Mouse (Mus musculus): ENCODE results near the gene Glb1l2.

Gene Glb1l2

DNA sequence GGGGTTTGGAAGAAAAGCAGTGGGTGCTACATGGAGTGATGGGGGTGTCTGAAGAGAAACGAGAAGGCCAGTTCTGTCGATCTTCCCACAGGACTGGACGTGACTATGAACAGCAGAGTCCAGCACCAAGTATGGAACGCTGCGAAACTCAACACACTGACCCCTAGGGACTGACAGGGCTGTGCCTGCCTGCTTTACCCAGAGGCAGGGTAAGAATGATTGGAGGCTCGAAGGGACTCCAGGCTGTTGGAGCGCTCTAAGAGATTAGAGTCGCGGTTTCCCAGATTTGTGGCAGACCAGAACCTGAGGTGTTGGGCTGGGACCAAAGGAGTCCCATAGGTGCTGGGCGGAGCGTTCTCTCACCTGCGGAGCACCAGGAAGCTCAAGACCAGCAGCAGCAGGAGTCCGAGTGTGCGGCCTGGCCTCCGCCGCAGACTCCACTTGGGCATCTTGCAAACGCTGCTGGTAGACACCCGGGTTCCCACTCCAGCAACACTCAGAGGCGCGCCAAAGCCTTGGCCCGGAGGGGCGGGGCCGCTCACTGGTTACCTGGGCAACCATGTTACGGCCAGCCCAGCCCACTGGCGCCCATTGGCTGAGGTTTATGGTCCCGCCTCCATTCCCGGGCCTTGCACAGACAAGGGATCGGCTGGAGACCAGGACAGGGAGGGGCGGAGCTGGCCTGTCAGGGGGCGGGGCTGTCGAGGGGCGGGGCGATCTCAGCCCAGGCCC is at the start of gene Glb1l2:
Gene Glb1l2 (minus strand): TSS at position 534 of the 732 bp plus-strand sequence.
- DNase-seq (ENCODE audit: low spot score in 2 of 2), result peak; percentile 69 to 86

DNA sequence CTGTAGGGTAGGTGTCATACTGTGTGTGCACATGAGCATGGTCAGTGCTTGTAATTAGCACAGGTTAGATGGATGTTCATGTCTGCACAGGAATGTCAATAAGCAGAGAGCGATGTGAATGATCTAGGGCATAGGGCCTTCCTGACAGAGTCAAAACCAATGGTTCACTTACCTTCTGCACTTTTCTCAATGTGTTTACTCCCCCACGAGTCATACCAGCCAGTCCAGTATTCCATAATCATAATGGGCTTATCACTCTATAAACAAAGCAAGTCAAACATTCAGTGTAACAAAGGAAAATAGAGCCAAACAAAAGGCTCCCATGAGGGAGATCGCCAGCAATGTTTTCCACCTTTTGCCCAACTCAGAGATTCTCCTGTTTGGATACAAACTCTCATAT is 24.8 kb upstream of the Glb1l2 start:
- DNase-seq (ENCODE audit: low spot score in 2 of 2), result no peak

DNA sequence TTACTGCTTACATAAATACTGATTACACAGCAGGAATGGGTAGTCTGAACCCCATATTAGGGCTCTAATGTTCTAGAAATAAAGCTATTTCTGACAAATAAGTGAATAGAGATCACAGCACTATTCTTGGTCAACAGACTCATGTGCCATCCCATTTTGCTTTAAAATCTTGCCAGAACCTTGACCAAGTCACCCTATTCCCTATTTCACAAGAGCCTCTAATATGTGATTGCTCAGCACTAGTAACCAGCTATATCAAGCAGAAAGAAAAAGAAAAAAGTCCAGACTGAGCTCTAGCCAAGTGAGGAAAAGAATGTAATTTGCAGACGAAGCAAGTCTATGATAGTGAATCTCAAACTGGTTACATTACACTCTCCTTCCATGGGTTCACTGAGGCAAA is 13.7 kb upstream of the Glb1l2 start:
- DNase-seq (ENCODE audit: low spot score in 2 of 2), result no peak

DNA sequence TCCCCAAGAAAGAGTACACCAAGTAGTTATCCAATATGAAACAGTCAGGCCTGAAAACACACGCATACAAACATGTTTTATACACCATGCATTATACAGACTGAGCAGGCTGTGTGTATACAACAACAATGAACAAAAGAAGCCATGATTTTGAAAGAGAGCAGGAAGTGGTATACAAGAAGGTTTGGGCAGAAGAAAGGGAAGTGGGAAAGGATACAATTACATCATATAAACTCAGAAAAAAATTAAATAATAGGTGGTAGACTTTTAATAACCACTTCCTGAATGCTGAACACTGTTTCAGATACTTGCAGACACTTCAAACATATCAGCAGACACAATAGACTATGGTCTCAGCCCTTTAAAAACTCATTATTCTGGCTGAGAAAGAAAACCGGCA is 2.5 kb upstream of the Glb1l2 start:
- no peak for DNase-seq (ENCODE audit: low spot score in 2 of 2)

DNA sequence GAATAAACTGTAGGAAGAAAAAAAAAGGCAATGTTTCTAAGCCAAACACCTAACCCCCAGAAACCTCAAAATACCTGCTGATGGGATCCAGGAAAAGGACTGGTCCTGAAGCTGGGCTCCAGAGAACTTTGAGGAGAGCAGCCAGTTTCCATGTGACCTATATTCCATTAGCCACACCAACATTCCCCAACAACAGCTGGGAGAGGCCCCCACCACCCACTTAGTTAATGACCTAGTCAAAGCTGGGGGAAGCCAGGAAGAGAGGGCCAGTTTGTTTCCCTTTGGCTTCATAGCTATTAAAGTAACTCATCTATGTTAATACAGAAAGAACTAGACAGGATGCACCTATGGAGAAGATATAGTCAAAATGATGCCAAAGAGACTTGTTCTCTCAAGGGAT is 1.9 kb downstream of the Glb1l2 start:
- no peak for DNase-seq (ENCODE audit: low spot score in 2 of 2)

DNA sequence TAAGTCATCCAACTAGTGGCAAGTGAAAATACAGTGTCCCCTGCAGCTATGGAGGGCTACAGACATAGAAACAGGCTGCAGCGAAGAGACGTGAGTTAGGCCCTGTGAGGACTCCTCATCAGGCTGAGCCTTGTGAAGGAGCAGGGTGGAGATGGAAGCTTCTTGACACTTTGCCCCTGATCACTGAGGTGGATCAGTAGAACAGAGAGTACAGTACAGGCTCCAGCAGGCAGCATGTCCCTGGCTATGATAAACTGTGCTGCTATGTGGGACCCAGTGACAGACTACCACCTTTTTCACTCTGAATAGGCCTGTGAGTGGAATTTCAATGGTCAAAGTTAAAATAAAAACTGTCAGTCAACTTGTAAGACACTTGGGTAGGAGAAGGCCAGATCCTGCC is 5.9 kb downstream of the Glb1l2 start:
- DNase-seq (ENCODE audit: low spot score in 2 of 2), result no peak

DNA sequence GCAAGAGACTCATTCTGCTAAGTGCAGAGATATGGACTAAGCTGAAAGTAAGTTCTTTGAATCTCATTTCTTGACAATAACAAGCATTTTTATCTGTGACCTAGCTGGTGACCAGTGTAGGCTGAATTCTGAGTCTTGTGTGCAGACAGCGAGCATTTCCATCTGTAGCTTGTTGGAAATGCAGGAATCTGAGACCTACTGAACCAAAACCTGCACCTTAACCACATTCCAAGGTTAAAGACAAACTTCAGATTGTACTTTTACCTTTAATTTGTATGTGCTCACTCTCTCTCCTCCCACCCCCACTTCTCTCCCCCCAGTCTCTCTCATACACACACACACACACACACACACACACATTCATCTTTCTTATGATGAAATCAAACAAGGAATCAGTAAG is 7.5 kb downstream of the Glb1l2 start:
- DNase-seq (ENCODE audit: low spot score in 2 of 2), result no peak

DNA sequence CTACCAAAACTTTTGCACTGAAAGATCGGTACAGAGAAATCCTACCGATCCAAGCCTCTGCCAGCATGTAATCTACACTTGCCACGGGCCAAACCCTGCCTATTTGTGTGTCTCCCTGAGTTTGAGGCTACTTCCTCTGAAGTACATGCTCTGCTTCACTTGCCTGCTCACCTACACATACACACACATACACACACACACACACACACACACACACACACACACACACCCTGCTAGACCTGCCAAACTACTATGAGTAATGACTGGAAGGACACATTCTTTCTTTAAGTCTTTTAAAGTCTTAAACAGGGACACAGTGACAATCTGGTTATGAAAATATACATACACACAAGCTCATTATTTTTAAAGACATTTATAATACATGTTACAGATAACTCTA is 8.1 kb downstream of the Glb1l2 start:
- no peak for DNase-seq (ENCODE audit: low spot score in 2 of 2)

DNA sequence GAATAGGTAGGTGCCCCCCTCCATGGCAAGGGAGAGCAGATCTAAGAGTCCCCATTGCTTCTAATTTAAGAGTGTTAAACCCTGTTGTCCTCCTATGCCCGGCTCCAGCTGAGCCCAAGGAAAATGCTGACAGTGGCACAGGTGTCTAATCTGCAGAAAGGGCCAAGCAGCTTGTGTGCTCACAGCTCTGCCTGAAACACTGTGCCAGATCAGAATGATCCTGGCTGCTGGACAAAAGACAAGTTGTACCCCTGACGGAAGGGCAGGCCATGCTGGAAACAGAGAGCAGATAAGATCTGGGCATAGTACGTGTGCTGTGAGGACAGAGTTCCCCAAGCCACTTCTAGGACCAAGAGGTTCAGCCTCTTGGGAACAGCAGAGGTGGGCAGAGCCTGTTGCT is 13.4 kb downstream of the Glb1l2 start:
- DNase-seq (ENCODE audit: low spot score in 2 of 2), result no peak

DNA sequence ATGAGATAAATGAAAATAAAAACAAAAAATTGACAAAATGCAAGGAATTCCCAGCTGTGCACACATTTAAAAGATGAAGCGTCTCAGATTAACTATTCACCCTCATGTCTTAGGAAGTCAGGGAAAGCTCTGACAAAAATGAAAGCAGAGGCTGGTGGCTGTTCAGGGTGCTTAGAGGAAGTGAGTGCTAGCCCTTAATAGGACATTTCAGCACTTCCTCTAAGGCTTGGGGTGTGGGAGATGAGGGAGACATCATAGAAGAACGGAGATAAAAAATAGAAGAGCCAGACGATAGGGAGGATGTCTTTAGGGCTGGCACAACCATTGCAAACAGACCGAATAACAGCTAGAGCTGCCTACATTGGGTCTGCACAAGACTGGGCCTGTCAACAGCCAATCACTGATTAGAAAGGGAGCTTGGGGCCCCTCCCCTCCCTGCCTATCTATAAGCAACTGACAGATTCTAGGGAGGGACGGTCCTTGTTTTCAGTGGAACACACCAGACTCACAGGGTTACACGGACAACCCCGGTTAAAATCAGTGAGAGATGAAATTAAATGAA is 22.8 kb downstream of the Glb1l2 start:
- no peak for DNase-seq (ENCODE audit: low spot score in 2 of 2)

DNA sequence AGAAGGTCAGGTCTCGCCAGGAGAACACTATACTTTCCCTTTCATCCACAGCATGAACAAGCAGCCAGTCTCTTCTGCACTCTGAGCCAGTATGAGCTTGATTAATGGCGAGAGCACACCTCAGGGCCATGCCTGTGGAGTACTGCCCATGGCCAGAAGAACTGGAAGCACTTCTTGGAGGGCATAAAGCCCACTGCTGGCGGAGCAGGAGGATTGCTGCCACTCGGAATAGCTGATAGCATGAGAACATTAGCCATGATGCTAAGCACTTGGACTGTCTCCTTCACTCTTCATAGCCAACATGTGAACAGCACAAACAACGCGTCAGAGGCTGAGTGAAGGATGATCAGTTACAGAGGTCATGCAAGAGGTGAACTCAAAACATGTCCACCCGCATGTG is 27.8 kb downstream of the Glb1l2 start:
- no peak for DNase-seq (ENCODE audit: low spot score in 2 of 2)

DNA sequence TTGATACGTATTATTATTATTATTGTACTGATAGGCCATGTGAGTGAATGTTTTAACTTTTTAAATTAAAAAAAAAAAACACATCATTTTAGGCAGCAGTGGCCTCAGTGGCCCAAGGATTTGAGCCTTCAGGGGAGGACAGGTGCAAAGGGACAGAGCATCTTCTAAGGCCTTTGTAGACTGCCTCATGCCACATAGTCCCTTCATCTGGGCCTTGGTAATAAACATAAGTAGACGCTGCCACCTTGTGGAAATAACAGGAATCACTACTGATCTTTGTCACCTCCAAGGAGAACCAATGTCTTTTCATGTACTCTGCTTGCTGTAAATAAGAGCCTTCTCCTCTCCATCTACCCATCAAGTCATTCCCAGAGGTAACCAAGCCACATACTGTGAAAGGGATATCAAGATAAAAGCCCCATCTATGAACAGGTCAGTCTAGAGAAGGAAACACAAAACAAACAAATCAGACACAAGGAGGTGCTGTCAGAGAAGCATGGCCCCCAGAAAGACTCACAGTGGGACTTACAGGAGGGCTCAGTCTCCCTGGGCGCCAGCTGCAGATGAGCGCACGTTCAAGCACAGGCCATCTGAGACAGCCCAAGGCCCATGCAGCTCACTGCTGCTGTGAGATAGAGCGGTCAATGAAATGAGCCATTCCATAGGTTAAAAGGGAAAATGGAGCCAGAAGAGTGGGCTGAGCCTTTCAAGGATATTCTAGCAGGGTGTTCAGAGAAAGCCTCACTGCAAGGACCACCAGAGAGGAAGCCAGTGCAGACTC is 30.0 kb downstream of the Glb1l2 start:
- peak; percentile 42 to 82 for DNase-seq (ENCODE audit: low spot score in 2 of 2)

DNA sequence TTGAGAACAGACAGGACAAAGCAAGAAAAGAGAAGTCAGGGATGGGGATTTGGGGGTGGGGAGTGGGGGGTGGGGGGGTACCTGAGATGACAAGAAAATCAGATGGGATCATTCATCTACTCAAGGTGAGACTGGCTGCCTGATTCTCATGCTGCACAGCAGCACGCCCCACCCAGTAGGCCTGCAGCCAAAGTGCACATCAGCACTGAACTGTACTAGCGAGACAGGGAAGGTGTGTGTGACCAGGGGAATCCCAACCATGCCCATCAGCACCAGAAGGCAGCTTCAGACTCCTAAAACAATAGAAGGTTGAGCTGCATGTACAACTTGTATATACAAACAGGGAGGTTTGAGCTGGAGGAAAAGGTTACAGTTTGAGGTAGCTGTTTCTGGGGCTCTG is 30.6 kb downstream of the Glb1l2 start:
- DNase-seq (ENCODE audit: low spot score in 2 of 2), result no peak

DNA sequence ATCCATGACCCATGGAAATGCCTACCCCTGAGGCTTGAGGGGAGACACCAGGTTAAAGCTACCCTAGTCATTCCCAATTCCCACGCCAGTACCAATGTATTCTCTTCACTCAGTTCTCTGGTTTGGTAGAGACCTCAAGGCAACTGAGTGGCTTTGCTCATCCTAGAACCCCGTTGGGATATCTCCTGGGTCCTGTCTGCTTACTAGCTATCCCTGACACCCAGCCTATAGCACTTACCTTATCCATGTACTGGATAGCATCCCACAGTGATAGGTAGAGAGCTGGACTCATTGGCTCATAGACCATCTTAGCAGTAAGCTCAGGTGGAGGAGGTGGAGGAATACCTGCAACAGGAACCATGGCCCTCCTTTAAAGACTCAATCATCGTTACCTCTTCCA is 38.1 kb downstream of the Glb1l2 start:
- DNase-seq (ENCODE audit: low spot score in 2 of 2), result no peak

DNA sequence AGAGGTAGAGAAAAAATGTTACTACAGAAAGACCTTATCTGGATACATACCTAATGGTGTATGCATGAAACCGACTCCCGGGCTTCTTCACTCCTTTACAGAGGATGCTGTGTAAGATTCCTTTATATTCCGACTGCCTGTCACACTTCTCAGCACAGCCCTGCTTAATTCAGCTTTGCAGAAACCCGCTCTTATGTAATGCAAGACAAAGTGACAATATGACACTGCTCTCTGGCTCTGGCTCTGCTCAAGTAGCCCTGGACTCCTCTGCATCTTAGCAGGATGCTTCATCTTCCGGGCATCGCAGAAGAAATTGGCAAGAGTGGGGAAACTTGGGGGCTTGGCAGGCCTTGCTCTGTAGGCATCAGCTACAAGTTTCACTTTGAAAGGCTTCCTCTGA is 43.8 kb downstream of the Glb1l2 start:
- no peak for DNase-seq (ENCODE audit: low spot score in 2 of 2)

DNA sequence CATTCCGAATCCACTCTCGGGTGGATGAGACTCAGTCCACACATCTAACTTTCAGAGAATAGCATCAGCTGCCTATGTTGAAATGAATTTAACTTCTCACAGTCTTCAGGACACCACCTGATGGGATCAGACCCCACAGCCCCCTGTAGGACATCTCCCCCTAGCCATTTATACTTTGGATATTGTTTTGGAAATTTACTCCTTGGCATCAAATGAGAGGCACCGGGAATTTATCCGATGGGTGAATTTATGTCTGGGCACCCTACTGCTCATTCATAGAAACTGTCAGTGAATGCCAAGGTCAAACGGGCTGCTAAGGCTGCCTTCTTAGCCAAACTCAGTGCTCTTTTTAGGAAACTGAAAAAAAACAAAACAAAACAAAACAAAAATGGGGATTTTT is 45.7 kb downstream of the Glb1l2 start:
- no peak for DNase-seq (ENCODE audit: low spot score in 2 of 2)

DNA sequence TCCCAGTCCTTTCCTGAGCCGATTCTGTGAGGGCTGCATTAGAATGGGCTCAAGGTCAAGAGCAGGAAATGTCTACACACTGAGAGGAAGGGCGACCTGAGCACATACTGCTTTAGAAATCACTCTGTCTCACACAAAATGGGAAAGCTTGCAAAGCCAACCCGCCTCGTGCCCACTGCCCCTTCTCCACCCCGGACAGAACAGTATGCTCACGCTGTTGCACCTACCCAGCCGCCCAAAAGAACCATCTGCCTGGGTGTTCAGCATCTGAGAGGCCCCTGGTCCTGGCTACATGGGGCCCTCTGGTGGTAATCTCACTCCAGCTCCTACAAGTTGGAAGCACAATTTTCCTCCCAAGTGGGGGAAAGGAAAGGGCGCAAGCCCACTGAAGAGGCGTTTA is 46.2 kb downstream of the Glb1l2 start:
- DNase-seq (ENCODE audit: low spot score in 2 of 2), result peak; percentile 68 to 75

DNA sequence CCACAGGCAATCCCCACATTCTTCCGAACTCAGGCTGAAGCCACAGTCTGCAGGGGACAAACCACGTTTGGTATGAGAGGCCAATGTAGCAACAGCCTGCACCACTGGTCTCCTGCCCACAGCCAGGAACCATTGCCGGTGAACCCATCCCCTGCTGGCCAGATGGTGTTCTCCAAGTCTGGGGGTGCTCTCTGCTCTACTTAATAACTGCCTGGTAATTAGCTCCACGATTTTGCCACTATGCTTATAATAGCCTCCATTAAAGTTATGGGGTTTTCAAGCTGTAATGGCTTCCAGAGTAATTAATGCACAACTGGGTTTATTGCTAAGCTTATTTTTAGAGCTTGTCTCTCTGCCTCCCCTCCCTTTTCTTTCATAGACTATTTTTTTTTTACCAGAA is 57.4 kb downstream of the Glb1l2 start:
- DNase-seq (ENCODE audit: low spot score in 2 of 2), result no peak

DNA sequence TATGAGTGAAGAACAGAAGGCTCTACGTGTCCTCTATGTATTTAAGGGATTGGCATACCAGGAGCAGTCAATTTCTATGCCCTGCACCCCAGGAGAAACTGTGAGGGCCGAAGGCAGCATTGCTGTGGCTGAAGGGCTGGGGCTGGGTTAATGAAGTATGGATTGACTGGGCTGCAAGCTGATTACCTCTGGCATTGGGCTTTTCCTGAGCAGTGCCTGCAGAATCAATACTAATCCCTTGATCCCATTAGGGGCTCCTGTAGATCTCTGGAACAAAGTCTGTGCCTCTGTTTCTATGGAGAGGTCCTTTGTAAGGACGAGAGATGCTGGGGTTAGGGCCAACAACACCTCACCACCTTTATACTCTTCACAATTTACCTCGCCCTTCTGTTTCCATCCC is 59.1 kb downstream of the Glb1l2 start:
- no peak for DNase-seq (ENCODE audit: low spot score in 2 of 2)

DNA sequence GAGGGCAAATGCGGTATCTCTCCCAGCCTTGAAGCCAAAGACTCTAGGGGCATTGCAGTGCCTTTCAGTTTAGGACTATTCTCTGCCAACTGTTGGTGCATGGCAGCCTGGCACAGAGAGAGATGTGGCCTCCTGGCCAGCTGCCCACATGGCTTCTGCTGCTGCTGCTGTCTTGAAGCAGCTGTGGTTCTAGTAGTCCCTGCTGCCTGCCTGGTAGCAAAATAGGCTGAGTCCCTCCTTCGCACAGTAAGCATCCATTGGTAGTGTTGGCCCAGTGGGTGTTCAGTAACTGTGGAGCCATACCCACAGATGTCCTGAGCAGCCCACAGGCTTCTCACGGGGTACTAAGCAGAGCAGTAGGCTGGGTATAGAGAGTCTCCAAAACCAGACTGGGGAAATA is 63.5 kb downstream of the Glb1l2 start:
- peak in 1 of 2 experiments; percentile 79 for DNase-seq (ENCODE audit: low spot score in 2 of 2)

DNA sequence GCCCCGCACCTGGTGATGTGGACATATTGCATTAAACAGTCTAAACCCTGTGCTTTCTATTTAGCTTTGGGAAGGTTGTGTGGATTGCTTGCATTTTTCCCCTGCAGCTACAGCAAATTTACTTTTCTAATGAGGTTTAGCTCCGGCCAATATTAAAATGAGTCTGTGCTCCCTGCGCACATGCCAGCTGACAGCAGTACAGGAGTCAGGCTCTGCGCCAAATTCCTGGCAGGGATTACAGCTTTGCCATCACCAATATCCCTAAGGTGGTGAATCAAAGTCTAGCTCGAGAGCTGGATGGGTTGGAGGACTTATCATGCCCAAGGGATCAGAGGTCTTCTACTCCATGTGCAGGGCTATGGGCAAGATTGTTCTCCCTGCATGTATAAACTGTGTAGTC is 69.2 kb downstream of the Glb1l2 start:
- no peak for DNase-seq (ENCODE audit: low spot score in 2 of 2)

DNA sequence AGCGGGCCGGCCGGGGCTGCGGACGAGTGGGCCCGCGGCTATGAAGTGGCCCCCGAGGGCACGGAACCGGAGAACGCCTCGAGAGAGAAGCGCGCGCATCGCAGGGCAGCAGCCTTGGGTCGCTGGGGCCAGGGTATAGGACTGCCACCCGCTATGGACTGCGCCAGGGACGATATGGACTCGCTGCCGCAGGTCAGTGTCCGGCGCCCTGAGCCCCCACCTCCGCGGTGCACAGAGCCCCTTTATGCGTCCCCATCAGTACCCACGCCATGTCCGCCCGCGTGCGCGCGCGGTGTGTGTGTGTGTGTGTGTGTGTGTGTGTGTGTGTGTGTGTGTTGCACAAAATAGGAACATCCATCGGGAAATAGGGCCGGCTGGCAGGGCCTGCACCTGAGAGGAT is 72.3 kb downstream of the Glb1l2 start:
- peak in 1 of 2 experiments; percentile 47 for DNase-seq (ENCODE audit: low spot score in 2 of 2)
